In the genomic region with DNA sequence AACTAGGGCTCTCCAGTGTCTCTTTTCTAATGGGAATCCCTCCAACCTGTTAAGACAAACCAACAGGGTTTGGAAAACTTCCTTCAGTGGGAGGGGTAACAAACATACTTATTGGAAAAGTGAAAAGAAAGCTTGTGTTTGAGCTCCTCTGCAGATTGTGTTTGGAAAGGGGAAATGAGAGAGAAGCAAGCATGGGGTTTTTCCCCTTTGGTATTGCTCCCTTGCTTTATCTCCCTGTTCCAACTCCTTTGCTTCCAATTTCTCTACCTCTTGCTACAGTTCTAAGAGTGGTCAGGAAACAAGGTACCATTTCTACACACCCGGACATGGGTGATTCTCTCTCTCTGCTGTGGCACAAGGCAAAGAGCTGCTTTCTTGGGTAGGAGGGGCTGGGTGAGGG, we compare ENCODE assay signal across 34 mouse cellular contexts. TPM values are rescaled to one million over a fixed set of nuclear protein-coding genes. Genes with fewer than 3 reads are reported as not detected.
DNase-seq lines count a peak whose midpoint lies in the region; ATAC-seq and TF ChIP-seq lines count a peak whose summit lies in the region.
"Had no signal": no experiment of that assay in that cellular context is flagged by ENCODE, and none has a peak within 500 bp of the region (broad histone marks: within the 10 kb centered on the region; RNA-seq: fewer than 3 reads in every experiment).

No protein-coding gene starts in this region.

- no peaks in the 10 kb centered on the region for H3K27me3 ChIP-seq in spleen, adult 2 months (ENCODE audit: control insufficient read depth, insufficient read depth, low read length)
- H3K27me3 ChIP-seq: embryonic facial prominence, embryonic 12.5 days; hindbrain, embryonic 12.5 days; intestine, embryonic 15.5 days; limb, embryonic 15.5 days; megakaryocyte, embryonic 14.5 days; midbrain, embryonic 12.5 days; neural tube, embryonic 12.5 days had no signal

- no peak overlapping the region for H3K4me3 ChIP-seq in spleen, adult 2 months (ENCODE audit: extremely low read depth, insufficient read depth, insufficient read length)
- no peak overlapping the region for H3K4me3 ChIP-seq in brown adipose tissue, adult 24 weeks (ENCODE audit: insufficient read depth, low read depth, low read length)
- H3K4me3 ChIP-seq: embryonic facial prominence, embryonic 12.5 days; forebrain, embryonic 10.5 days; gastrocnemius, adult 2 months; hindbrain, embryonic 12.5 days; intestine, embryonic 15.5 days; limb, embryonic 10.5 days; limb, embryonic 15.5 days; megakaryocyte, embryonic 14.5 days; midbrain, embryonic 12.5 days; myocyte; neural tube, embryonic 12.5 days had no signal

- 26% methylated on average over 1 of the region's 1 CpGs for WGBS in spleen, adult 2 months

- H3K36me3 ChIP-seq in spleen, adult 2 months (ENCODE audit: control insufficient read depth, insufficient read depth, low read length) = no peaks in the 10 kb centered on the region
- H3K36me3 ChIP-seq: embryonic facial prominence, embryonic 12.5 days; forebrain, embryonic 10.5 days; hindbrain, embryonic 12.5 days; intestine, embryonic 15.5 days; limb, embryonic 10.5 days; limb, embryonic 15.5 days; midbrain, embryonic 12.5 days; neural tube, embryonic 12.5 days had no signal

- TF ChIP-seq CTCF in spleen, adult 2 months (IDR thresholded peaks at IDR 0.05; ENCODE audit: extremely low read depth, insufficient read depth, insufficient read length, insufficient replicate concordance) = no peak

- intact Hi-C loops in left cerebral cortex, postnatal 25 days (cut with DNase I) = no loop called here

- peaks cover 22% of the 10 kb centered on the region; the same call in 1 of the 2 replicates for H3K4me1 ChIP-seq in spleen, adult 2 months (ENCODE audit: control insufficient read depth, insufficient read depth, insufficient read length)
- no peaks in the 10 kb centered on the region for H3K4me1 ChIP-seq in brown adipose tissue, adult 24 weeks (ENCODE audit: control insufficient read depth, insufficient read depth, insufficient read length, low read length)
- H3K4me1 ChIP-seq: embryonic facial prominence, embryonic 12.5 days; hindbrain, embryonic 12.5 days; intestine, embryonic 15.5 days; megakaryocyte, embryonic 14.5 days; neural tube, embryonic 12.5 days had no signal

- no peak for DNase-seq in spleen, adult 2 months (ENCODE audit: low read depth in 1 of 2, low spot score in 2 of 2)
- no peak for DNase-seq in spleen, postnatal 4 days (ENCODE audit: low spot score in 2 of 2)
- DNase-seq in left cerebral cortex, postnatal 25 days (ENCODE audit: low spot score in 2 of 2) = no peak
- no peak for DNase-seq in adrenal gland, postnatal 36 days
- no peak for DNase-seq in adrenal gland, adult 18-20 months (ENCODE audit: low spot score in 2 of 2)
- DNase-seq: adrenal gland, adult 2 months; cerebellum, adult 2 months; cerebellum, postnatal 25 days; gastrocnemius, adult 2 months; heart, postnatal 14 days; kidney, adult 2 months; kidney, postnatal 10 days; layer of hippocampus, postnatal 36 days; lung, embryonic 14.5 days; lung, postnatal 14 days had no signal

- peak overlapping the region; percentile 87 for H3K27ac ChIP-seq in spleen, adult 2 months (ENCODE audit: insufficient read depth, low read length)
- H3K27ac ChIP-seq in brown adipose tissue, adult 24 weeks (replicated peaks; ENCODE audit: low read depth, low read length) = peak overlapping the region; percentile 63
- H3K27ac ChIP-seq: embryonic facial prominence, embryonic 12.5 days; forebrain, embryonic 10.5 days; gastrocnemius, adult 2 months; hindbrain, embryonic 12.5 days; hindbrain, postnatal 0 days; intestine, embryonic 15.5 days; limb, embryonic 10.5 days; limb, embryonic 15.5 days; liver, embryonic 14.5 days; midbrain, embryonic 12.5 days; neural tube, embryonic 12.5 days had no signal

- ATAC-seq in megakaryocyte, adult 5-6 weeks (ENCODE audit: poor library complexity, severe bottlenecking) = peak; percentile 39
- ATAC-seq: forebrain, embryonic 16.5 days; hindbrain, postnatal 0 days; intestine, embryonic 15.5 days had no signal

- TF ChIP-seq POLR2A in spleen, adult 2 months (IDR thresholded peaks at IDR 0.05; ENCODE audit: low read depth, low read length) = no peak

RNA-seq across cellular contexts. Expression of a gene that starts 37.1 kb away (rescaled TPM):
- 1.9 and 2.2 TPM in 2 replicates for polyA plus RNA-seq in spleen, adult 2 months (2012; rRNA removed)
- polyA plus RNA-seq in brown adipose tissue, adult 24 weeks (2012; ENCODE audit: insufficient read depth, insufficient read length, missing spikeins) = not detected in 2 replicates
- total RNA-seq in megakaryocyte, adult 5-6 weeks (2015) = 0.52 and 1.2 TPM in 2 replicates
- total RNA-seq in megakaryocyte, adult 5-6 weeks (2017) = 0.18 and 1.5 TPM in 2 replicates
- total RNA-seq in left cerebral cortex, postnatal 25 days (2021) = under 1 TPM in 1 of 2 experiments, not detected in 1; 0.14 TPM
- total RNA-seq in adrenal gland, postnatal 36 days (2021) = not detected
- under 1 TPM in 1 of 2 experiments, not detected in 1; 0.10 TPM for total RNA-seq in adrenal gland, adult 18-20 months (2021)
- total RNA-seq: hindbrain, postnatal 0 days; layer of hippocampus, postnatal 36 days; midbrain, postnatal 0 days had no signal
- polyA plus RNA-seq: cerebellum, adult 2 months; limb, embryonic 10.5 days; lung, embryonic 14.5 days; myocyte had no signal

RNA-seq across cellular contexts. Expression of a gene that starts 53.8 kb away (rescaled TPM):
- polyA plus RNA-seq in spleen, adult 2 months (2012; rRNA removed) = 2.4 and 2.7 TPM in 2 replicates
- polyA plus RNA-seq in brown adipose tissue, adult 24 weeks (2012; ENCODE audit: insufficient read depth, insufficient read length, missing spikeins) = not detected in 2 replicates
- 0.16 TPM in 1 of 2 replicates, not detected in the other for total RNA-seq in megakaryocyte, adult 5-6 weeks (2015)
- total RNA-seq in megakaryocyte, adult 5-6 weeks (2017) = 0.44 and 0.65 TPM in 2 replicates
- not detected for total RNA-seq in left cerebral cortex, postnatal 25 days (2021)
- not detected for total RNA-seq in adrenal gland, postnatal 36 days (2021)
- total RNA-seq in adrenal gland, adult 18-20 months (2021) = not detected
- total RNA-seq: adrenal gland, adult 2 months; adrenal gland, postnatal 4 days; gastrocnemius, postnatal 4 days; hindbrain, postnatal 0 days; layer of hippocampus, postnatal 36 days; midbrain, postnatal 0 days had no signal
- polyA plus RNA-seq: cerebellum, adult 2 months; embryonic facial prominence, embryonic 12.5 days; forebrain, embryonic 10.5 days; forebrain, embryonic 16.5 days; heart, embryonic 14.5 days; hindbrain, embryonic 12.5 days; hindbrain, postnatal 0 days; intestine, embryonic 15.5 days; limb, embryonic 10.5 days; liver, embryonic 14.5 days; lung, embryonic 14.5 days; midbrain, embryonic 12.5 days; midbrain, postnatal 0 days; myocyte; neural tube, embryonic 12.5 days had no signal
